Mouse (Mus musculus) cerebellum, adult (tissue): Measurements from ENCODE around the gene Uchl5.

ENCODE experiments used
- ATAC-seq: cut with Nextera tagmentation; 2 replicates; pipeline ENCODE4 v1.9.2; 2017; ENCODE audit warnings: mild to moderate bottlenecking, moderate library complexity, mixed read lengths; ENCODE audit not compliant: insufficient number of reproducible peaks, low FRiP score, low TSS enrichment

Gene Uchl5

DNA sequence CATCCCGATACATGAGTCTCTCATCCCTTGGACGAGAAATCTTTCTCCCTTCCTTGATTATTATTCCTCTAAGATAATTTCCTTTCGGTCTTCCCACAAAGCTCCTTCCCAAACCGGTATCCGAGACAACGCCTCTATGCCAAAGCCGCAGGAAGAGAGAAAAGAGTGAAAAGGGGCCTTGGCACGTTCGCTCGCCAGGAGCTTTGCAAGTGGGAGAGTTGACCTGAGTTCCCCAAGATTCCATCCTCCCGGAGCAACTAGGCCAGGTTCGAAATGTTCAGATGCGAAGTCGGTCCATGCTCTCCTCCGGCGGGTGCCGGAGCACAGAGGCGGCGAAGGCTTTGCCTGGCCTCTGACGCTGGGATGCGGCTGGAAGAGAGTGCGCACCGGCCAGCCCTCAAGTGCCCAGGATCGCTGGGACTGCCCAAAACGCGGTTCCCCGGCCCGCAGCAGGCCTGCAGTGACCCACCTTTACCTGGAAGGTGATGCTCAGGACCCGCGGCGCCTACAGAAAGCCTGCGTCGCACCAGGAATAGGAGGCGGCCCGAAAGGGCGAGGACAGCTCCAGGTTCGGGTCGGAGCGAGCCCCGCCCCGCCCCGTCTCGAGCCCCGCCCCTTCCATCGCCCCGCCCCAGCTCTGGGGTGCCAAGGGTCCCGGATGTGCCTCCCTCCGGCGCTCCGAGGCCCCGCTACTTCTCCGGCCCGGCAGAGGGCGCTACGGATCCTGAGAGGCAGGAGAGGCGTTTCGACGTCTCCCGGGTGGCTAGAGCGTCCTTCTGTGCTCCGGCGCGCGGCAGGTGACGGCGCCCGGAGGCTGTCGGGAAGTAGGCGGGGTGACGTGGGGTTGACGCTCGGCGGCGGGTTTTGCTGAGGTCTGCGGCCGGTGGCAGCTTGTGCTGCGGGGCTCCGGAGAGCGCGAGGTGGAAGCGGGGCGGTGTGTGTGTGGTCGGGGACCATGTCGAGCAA, at the start of gene Uchl5, which contains the start of gene Trove2:
TSS of gene Uchl5 (plus strand) at position 827 of the 966 bp plus-strand sequence.
TSS of gene Trove2 (minus strand) at position 623 of the 966 bp plus-strand sequence.
- ATAC-seq: peak; percentile 92

DNA sequence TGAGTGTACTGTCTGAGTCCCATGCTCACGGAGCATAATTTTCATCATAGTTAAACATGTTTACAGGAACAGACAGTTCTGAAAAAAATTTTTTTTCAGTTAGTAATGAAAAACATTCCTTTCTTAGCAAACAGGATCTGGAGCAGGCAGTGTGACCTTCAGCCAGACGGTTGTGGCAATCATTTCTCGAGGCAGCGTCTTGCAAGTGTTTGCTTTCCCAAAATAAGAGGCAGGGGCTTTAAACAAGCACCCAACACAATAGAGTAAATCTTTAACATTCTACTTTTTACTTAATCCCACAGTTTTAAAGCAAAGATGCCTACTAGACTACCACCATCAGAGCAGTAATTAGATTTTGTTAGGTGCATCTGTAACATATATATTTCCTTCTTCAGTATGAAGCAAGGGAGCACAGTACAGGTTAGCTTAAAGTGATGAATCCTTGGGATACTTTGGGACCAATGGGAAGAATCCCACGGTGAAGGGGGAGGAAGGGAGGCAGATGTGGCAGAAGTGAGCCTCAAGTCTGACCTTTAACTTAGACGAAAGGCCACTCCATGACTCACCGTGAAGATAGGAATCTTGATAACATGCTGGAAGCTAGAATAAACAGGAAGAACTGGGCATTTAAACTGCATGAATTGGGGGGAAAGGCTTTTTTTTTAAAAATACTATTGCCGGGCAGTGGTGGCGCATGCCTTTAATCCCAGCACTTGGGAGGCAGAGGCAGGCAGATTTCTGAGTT, 49.2 kb upstream of the Uchl5 start:
- no peak for ATAC-seq

DNA sequence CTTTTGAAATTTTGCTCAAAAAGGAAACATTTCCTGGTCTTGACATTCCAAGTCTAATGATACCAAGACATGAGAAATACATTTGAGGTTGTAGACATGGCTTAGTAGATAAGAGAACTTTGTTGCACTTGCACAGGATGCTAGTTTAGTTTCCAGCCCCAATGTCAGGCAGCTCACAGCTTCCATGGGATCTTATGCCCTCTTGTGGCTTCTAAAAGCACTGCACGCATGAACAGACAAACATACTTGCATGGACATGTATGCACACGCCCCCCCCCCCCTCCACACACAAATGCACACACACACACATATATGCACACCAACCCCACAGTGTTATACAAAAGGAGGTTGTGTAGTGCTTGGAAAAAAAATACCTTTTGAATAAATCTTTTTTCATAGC, 46.2 kb upstream of the Uchl5 start:
- ATAC-seq: no peak

DNA sequence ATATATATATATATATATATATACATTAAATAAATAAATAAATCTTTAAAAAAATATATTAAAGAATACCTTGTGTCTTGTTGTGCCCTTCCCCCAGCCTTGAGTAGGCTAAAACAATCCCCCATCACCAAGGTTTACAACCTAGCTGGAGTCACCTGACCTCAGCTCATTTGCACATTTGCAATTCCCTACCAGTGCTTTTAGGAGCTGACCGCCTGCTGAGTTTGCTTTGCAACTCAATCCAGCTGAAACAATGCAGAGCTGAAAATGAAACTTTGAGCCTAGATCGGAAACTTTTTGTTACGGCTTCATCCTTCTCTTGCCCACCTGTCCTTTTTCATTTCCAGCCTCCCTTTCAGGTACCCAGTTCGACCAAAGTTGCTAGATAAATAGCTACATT, 45.4 kb upstream of the Uchl5 start:
- no peak for ATAC-seq

DNA sequence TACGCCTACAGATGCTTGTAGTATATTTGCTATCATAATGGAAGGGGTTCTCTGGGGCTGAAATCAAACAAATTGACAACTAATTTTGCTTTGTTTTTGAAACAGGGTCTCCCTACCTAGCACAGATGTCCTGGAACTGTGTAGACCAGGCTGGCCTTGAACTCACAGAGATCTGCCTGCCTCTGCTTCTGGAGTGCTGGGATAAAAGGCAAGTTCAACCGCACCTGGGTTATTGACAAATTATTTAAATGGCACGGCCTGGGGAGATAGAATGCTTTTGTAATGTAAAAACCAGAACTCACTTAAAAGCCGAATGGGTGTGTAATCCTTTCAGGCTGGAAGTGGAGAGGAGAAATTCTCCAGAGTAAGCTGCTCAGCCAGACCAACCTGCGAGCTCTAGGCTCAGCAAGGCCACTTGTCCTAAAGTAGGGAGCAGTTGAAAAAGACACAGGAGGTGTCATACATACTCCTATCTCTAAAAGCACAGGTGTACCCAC, 43.1 kb upstream of the Uchl5 start:
- no peak for ATAC-seq

DNA sequence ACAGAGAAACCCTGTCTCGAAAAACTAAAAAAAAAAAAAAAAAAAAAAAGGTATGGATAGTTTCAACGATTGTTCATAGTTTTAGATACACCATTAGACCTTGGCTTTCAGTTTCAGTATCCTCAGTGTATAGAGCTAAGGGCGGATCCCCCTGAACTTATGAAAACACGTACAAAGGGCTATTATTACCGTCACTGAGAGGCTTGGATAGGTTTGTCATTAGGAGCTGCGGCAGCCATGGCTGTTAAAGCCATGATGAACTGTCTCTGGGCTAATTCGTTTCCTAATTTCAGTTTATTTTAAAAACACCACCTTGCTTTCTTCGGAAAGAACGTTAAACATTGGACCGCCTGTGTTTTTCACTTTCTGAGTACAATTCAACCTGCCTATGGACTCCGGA, 38.3 kb upstream of the Uchl5 start:
- peak; percentile 32; the same call in 1 of the 2 replicates for ATAC-seq

DNA sequence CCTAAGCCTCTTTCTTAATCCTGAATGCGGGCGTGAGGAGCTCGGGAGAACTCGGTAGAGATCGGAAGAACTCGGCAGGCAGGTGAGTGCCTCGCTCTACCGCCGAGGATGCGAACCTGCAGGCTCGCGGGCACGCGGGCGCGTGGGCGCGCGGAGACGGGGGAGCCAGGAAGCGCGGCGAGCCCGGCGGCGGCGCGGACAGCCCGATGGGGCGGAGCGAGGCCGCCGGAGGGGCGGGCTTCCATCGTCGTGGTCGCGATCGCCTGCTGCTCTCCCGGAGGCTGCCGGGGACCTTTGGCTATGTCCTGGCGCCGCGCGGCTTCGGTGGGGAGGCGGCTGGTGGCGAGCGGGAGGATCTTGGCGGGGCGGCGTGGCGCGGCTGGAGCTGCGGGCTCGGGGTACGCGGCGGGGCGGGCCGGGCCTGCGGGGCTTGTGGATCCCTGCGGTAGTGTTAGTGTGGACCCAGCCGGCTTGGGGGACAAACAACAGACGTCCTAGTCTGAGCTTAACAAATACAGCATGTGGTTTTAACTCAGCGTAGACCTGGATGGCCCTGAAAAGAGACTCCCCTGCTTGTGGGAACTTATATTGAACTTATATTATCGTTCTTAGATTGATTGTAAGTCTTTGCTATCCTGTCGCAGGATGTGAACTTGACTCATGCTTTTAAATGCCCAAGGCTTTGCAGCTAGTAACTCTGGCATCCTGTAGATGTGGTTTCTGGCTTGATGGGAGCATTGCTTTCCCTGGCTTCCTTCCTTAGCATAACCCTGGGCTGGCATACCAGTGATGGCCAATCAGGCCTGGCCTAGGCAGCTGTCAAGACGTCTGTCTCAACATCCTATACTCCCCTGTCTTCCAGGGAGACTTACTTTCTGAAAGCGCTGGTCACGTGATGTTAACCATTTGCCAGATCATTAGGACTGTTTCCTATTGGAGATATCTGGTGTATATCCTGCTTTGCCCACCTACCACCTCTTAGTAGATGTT, 37.4 kb upstream of the Uchl5 start:
- peak; percentile 92 for ATAC-seq

DNA sequence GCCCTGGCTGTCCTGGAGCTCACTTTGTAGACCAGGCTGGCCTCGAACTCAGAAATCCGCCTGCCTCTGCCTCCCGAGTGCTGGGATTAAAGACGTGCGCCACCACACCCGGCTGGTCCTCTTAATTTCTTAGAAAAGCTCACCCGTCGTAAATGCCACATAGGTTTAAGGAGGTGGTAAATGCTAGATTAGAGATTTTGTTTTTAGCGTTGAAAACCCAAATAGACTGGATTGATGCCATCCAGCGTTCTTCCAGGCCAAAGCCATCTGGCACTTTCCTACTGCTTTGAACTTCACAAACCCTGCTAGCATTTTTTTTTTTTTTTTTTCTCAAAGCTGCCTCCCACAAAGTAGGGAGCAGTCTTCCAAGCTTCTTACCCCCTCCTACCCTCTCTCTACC, 36.5 kb upstream of the Uchl5 start:
- ATAC-seq: no peak

DNA sequence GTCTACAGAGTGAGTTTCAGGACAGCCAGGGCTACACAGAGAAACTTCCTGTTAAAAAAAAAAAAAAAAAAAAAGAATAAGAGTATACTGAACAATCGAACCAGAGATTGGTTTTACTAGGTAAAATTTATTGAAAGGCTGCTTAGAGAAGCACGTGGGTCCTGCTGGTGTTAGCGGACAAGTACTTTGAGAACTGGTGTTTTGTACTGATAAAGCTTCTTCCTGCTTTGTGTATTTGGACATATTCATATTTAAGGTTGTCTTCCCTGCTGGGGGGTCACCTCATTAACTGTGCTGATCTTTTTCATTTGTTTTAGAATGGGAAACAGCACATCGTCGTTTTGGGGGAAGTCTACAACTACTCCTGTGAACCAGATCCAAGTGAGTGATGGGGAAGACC, 35.7 kb upstream of the Uchl5 start:
- no peak for ATAC-seq

DNA sequence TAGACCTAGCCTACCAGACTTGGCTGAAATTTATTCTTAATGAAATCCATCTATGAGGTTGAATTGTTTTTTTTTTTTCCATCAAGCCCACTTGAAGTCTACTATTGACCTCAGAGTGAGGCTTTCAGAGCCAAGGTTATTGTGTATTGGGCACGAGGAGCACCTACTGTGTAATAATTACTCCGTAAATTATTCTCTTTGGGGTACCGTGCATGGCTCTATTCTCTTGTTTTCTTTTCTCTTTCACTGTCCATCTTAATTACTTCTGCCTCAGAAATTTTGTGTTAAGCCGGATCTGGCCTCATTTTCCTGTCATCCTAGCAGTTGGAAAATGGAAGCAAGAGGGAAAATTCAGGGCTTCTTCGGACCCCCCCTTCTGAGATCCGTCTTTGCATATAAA, 34.9 kb upstream of the Uchl5 start:
- ATAC-seq: no peak

DNA sequence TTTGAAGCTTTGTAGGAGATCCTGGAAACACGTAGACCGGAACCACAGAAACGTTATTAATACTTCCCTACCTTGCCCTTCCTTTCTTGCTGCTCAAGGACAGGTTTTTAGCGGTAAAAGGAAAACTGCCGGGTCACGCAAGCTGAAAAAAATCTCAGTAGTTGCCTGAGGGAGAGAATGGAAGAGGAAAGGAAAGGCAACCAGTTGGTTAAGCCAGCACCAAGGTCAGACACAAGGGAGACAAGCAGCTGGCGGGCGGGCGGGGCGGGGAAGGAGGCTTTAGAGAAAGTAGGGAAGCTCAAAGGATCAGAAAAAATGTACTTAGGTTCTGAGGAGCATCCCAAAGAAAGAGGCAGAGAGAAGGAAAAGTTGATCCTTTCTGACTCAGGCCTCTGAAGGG, 31.2 kb upstream of the Uchl5 start:
- ATAC-seq: no peak

DNA sequence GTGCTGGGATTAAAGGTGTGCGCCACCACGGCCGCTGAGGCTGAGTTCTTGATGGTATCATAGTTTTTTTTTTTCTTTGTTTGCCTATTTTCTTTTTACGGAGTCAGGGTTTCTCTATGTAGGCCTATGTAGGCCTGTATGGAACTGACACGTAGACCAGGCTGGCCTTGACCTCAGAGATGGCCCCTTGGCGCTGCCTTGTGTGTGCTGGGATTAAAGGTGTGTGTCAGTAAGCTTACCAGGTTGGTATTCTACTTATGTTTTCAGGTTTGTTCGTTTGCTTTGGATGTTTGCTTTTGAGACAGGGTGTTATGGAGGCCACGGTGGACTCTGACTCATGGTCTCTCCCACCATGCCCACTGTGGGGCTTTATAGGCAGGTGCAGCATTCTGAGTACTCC, 14.9 kb upstream of the Uchl5 start:
- ATAC-seq: no peak

DNA sequence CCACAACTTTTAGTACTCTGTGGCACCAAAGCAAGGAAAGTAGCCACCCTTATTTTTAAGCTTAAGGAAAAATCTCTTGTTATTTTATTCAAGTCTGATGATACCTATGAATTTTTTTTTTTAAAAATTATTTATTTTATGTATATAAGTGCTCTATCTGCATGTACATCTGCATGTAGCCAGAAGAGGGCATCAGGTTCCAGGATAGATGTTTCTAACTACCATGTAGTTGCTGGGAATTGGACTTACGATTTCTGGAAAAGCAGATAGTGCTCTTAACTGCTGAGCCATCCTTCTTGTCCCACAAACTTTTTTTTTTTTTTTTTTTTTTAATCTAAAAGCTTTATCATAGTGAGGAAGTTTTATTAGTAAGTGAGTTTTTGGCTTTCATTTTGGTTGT, 12.6 kb upstream of the Uchl5 start:
- ATAC-seq: no peak

DNA sequence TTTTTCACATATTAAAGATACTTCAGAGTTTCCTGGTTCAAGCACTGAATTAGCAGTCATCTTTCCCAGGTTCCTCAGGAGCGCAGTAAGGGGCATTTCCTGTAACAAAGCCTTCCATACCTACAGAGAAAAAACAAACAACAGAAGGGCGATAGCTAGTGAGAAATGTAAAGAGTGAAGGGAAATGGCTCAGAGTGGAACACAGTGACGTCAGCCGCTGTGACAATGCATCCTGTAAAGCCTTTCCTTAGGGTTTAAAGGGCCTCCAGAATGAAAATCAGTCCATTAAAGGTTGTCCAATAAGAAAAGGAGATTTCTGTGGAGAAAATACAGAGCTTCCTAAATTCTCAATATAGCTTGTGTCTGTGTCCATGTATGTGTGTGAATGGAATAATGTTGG, 11.3 kb upstream of the Uchl5 start:
- ATAC-seq: no peak

DNA sequence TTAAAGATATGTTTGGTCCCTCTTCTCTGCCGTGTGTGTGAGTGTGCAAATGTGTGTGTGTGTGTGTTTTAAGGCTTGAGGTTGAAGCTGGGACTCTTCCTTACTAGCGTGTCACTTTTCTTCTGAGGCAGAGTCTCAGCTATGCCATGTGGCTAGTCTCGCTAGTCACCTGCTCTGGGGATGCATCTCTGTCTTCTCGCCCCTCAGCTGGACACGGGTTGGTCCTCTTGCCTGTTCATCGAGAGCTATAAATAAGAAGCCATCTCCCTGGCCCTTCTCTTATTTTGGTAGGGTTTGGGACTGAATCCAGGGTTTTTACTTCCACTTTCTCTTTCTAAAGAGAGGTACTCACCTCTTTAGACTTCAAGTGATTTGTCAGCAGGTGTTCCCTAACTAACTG, 10.8 kb upstream of the Uchl5 start:
- no peak for ATAC-seq

DNA sequence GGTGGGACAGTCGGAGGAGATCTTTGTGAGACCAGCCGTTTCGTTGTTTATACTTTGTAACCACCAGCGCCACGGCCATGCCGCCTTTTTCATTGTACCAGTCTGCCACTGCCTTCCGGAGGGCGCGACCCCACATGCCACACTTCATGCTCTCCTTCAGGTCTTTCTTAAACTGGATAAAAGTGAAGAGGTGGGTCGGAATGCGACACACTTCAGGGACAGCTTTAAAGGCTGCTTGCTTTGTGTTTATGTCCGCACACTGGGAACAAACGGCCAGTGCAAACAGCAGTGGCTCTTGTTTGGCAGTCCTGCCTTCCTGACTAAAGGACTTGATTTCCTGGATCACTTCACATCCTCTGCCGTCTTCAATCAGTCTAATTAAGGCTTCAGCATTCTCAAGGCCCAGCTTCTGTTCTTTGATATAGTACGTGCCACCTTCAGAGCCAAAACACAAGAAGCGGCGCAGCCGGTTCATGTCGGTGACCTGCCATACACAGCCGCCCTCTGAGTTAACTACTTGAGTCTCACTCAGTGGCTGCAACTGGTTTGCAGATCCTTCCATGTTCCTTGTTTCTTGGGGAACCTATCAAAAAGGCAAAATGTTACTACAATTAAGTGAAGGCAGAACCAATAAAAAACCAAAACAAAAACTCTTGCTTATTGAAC, 6.5 kb upstream of the Uchl5 start:
- no peak for ATAC-seq

DNA sequence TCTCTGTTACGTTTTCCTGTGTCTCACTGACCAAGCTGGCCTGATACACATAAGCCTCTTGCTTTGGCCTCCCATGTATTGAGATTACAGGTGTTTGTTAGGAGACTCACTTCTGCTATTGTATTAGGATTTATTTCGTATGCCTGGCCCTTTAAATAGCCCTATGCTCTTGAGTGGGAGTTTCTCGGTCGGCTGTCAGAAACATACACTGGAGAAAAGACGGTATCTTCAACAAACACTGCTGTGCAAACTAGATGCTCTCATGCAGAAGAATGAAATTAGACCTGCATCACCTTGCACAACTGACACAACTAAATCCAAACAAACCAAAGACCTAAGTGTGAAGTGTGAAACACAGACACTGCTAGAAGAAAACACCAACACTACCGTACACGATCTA, 4.0 kb upstream of the Uchl5 start:
- no peak for ATAC-seq

DNA sequence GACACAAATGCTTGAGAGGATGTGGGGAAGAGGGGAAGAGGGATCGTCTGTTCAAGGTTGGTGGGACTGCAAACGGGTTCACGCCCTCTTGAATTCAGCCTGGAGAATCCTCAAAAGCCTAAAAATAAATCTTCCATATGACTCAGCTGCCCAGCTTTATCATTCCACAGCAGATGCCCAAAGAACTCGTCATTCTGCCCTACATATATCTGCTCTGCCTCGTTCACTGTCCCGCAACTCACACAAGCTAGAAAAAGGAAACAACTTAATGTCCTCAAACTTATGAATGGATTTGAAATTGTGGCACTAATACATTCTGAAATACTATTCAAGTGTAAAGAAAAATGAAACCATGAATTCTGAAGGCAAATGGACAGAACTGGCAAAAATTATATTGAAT, 3.2 kb upstream of the Uchl5 start:
- ATAC-seq: no peak

DNA sequence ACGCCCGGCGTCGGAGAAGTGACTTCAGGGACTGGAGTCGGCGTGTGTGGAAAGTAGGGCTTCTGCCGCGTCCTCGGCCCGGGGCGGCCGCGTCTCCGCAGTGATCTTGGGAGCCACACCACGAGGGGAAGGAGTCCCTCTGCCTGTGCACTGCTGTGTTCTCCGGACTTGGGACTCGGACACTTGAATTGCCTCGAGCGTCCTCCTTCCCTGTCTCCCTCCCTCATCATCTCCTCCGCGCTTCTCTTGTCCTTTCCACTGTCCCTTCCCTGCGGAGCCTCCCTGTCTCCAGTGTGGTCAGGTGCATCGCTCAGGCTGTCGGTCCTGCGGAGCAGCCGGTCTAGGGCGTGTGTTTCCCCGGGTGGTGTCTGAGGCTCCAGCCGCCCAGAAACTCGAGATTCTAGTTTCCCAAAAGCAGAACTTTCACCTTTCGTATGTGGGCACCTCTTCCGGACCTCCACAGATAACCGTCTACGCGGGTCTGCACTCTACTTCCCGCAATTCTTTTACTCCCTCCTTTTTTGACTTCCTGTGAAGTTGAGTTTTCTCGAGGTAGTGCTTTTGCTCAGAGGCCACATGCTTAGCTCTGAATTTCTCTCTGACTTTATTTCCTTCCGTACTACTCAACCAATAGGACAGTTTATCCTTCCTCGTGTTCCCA, 616 bp downstream of the Uchl5 start:
- ATAC-seq: peak; percentile 45
